Mouse (Mus musculus) 416B (cell line): ENCODE measurements around the gene Kcnh6.
A peak's percentile ranks its signal among the peaks of the same experiment; 100 is the strongest.

Experiments used
- DNase-seq: peaks from one replicate; pipeline ENCODE4 v3.0.0; 2011; ENCODE audit warnings: low read depth

Kcnh6 gene

DNA sequence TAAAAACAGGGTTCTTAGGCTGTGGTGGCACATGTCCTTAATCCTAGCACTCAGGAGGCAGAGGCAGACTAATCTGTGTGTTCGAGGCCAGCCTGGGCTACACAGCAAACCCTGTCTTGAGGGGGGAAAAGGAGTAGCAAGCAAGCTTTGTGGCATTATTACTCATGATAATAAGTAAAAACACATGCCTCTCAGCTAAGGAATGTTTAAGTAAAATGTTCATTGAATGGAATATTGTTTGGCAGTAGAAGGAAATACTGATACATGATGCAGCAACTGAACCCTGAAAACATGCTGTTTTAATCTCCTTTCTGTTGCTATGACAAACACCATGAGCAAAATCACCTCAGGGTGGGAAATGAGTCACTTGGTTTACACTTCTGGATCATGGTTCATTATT lies 53.4 kb downstream of the Kcnh6 start:
- peak; percentile 43 for DNase-seq

DNA sequence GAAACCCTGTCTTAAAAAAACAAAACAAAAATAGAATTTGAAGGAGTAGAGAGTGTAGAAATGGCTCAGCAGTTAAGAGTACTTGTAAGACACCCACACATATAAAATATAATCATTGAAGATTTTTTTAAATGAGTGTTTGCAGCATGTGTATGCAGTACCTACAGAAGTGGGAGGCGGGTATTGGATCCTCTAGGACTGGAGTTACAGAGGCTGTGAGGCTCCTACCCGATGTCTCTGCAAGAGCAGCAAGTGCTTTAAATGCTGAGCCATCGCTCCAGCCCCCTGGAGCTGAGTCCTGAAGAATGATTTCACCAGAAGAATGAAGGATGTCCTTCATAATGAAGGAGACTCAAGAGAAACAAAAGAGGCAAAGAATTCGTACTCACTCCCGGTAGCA lies 55.8 kb downstream of the Kcnh6 start:
- DNase-seq = no peak

DNA sequence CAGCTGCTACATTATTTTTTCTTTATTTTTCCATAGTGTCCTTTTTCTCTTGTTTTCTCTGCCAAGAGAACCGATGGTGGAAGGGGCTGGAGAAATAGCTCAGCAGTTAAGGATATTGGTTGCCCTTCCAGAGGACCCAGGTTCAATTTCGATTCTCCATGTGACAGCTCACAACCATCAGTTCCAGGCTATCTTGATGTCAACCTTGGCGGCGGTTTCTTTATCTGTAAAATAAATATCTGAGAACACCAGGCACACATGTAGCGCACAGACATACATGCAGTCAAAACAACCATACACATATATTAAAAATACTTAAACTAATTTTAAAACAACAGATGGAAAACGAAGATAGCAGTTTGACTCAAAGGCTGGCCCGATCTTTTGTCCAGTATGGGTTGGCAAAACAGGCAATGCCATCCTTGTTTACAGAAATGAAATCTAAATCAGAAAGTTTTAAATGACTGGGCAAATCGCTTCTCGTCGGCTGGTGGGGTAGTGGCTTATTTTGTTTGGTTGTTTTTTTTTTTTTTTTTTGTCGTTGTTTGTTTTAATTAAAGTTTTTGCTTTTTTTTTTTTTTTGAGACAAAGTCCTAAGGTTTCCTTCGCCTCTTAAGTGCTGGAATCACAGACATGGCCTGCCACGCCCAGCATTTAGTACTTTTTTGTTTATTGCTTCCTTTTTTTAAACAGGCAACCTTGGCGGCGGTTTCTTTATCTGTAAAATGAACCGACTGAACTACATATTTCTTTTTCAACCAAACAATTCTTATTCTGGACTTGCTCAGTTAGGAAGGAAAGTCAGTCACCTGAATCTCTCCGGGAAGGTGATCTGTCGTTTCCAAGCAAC lies 57.4 kb downstream of the Kcnh6 start:
- no peak for DNase-seq

DNA sequence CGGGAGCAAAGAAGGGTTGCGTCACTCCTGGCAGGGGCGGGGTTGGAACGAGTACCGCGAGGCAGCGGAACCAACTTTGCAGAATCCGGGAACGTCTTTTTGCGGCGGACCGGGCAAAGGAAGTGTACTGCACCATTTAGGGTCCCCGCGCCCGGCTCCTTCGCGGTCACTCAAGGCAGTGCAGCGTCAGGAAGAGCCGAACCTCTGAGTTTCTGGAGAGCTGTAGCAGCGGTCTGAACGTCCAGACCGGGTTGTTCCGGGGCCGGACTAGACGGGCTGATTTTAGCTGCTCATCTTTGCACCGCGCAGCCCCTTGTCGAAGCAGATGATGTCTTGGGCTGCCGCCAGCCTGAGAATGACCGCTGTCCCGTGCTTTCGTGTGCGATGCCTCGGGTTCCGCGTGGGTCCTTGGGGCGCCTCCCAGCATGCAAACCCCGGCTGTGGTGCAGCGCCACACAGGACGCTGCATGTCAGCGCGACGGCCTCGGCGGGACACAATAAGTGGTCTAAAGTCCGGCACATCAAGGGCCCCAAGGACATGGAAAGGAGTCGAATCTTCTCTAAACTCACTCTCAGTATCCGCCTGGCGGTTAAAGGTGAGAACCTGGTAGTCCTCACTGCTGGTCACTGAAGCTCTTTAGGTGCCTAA lies 58.1 kb downstream of the Kcnh6 start, which contains the start of gene Taco1:
Taco1 (plus strand) TSS at position 139 of the 649 bp plus-strand sequence.
- peak; percentile 96 for DNase-seq

DNA sequence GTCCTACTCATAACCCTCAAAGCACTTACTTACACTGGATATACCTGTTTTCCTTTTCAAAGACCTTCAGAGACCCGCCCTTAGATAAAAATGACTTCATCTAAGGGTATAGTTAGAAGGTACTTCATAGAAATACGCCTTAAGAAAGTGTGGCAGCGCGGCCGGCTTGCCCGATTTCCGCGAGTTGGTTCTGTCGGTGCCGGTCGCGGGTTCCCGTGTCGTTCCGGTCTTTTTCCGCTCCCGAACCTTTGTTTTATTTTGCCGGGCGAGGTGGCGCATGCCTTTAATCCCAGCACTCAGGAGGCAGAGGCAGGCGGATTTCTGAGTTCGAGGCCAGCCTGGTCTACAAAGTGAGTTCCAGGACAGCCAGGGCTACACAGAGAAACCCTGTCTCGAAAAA lies 58.7 kb downstream of the Kcnh6 start:
- DNase-seq = peak; percentile 85

DNA sequence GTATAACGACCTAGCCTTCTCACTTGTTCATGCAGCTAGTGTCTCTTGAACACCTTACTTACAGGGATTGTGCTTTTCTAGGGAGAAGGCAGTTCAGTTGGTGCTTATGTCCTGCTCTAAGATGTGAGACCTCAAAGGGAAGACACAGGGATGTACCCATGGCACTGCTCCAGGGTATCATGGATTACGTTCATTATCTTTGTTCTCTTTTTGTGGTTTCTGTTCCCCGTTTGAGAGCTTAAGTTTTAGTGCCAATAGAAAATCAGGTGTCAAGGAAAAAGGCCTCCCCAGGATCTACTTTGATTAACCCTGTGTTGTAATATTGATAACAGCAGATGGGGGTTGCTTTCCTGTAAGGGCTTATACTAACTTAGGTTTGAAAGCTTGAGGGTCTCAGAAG lies 65.8 kb downstream of the Kcnh6 start:
- no peak for DNase-seq

DNA sequence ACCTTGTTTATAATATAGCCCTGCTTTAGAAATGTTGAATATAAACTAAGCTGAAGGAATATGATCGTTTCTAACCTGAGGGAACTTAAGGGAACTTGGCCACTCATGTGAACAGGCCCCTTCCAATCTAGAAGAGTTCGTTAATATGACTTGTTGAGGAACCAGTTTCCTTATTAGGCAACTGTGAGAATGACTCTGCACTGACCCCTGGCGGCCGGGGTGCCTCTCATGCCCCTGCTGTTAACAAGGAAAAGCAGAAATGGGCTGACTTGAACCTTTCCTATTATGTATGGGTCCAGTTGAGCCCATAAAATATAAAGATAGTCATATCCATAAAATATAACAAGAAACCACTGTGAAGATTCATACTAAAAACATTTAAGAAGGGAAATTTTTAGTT lies 68.4 kb downstream of the Kcnh6 start:
- peak; percentile 89 for DNase-seq
